Comparison of ENCODE assay signal across 16 mouse cellular contexts in the genomic region with DNA sequence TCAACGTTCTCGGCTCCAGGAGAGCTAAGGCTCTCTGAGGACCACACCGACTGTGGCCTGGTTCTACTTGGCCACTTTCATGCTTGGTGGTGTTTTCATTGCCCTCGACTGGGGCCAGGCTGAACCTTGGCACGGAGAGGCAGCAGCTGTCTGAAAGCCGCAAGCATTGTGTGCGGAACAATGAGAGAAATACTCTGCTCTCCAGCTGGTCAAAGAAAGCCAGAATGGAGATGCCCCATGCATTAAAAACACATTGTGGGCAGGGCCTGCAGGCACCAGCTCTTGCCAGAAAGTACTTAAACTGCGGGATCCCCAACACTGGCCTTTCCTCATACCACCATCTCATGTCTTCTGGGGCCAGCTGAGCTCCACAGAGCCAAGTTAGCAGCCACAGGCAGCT. TPM values are rescaled to one million over a fixed set of nuclear protein-coding genes. Genes with fewer than 3 reads are reported as not detected.
DNase-seq lines count a peak whose midpoint lies in the region; ATAC-seq lines count a peak whose summit lies in the region.
"Had no signal": no experiment of that assay in that cellular context is flagged by ENCODE, and none has a peak within 500 bp of the region (broad histone marks: within the 10 kb centered on the region; RNA-seq: fewer than 3 reads in every experiment).

No protein-coding gene starts in this region.

- no peaks in the 10 kb centered on the region for H3K36me3 ChIP-seq in neural tube, embryonic 11.5 days (ENCODE audit: control insufficient read depth, insufficient read depth, low read length)
- no peaks in the 10 kb centered on the region for H3K36me3 ChIP-seq in hindbrain, embryonic 11.5 days (ENCODE audit: control insufficient read depth, insufficient read depth, low read length)
- peaks cover 13% of the 10 kb centered on the region for H3K36me3 ChIP-seq in midbrain, embryonic 13.5 days
- H3K36me3 ChIP-seq: embryonic facial prominence, embryonic 15.5 days; intestine, embryonic 15.5 days had no signal

- H3K27ac ChIP-seq in neural tube, embryonic 11.5 days (ENCODE audit: low read depth, low read length): no peak overlapping the region
- peak overlapping the region; percentile 11 for H3K27ac ChIP-seq in hindbrain, embryonic 11.5 days (ENCODE audit: low read depth, low read length)
- peak overlapping the region; percentile 67 for H3K27ac ChIP-seq in midbrain, embryonic 13.5 days
- H3K27ac ChIP-seq: embryonic facial prominence, embryonic 15.5 days; intestine, embryonic 15.5 days; limb, embryonic 15.5 days; stomach, postnatal 0 days had no signal

- H3K9me3 ChIP-seq in neural tube, embryonic 11.5 days (ENCODE audit: control insufficient read depth, low read length): no peaks in the 10 kb centered on the region
- no peaks in the 10 kb centered on the region for H3K9me3 ChIP-seq in hindbrain, embryonic 11.5 days (ENCODE audit: control insufficient read depth, low read length)
- no peaks in the 10 kb centered on the region for H3K9me3 ChIP-seq in midbrain, embryonic 13.5 days
- H3K9me3 ChIP-seq: embryonic facial prominence, embryonic 15.5 days; intestine, embryonic 15.5 days; limb, embryonic 15.5 days had no signal

- 73% methylated on average over 8 of the region's 8 CpGs for whole genome bisulfite sequencing in neural tube, embryonic 11.5 days
- 56% methylated on average over 8 of the region's 8 CpGs for WGBS in hindbrain, embryonic 11.5 days
- WGBS in midbrain, embryonic 13.5 days: 34% methylated on average over 8 of the region's 8 CpGs

- peak; percentile 36 for DNase-seq in neural tube, embryonic 11.5 days (ENCODE audit: low spot score)
- DNase-seq in neural tube, embryonic 10.5 days (ENCODE audit: extremely low spot score, low spot score): no peak
- DNase-seq in hindbrain, embryonic 11.5 days (ENCODE audit: low spot score): peak; percentile 34
- DNase-seq in kidney, adult 18-20 months: no peak
- DNase-seq in cerebellum, adult 18-20 months: no peak
- DNase-seq: adrenal gland, postnatal 36 days; heart, adult 11 months; kidney, postnatal 36 days; lung, embryonic 14.5 days; right cerebral cortex, adult 18-20 months had no signal

- H3K9ac ChIP-seq in neural tube, embryonic 11.5 days (ENCODE audit: low read length): no peak overlapping the region
- no peak overlapping the region for H3K9ac ChIP-seq in hindbrain, embryonic 11.5 days (ENCODE audit: low read depth, low read length)
- H3K9ac ChIP-seq in midbrain, embryonic 13.5 days (replicated peaks): no peak overlapping the region
- H3K9ac ChIP-seq: embryonic facial prominence, embryonic 15.5 days; intestine, embryonic 15.5 days; limb, embryonic 15.5 days; lung, embryonic 14.5 days had no signal

- peaks cover 6% of the 10 kb centered on the region for H3K4me1 ChIP-seq in neural tube, embryonic 11.5 days (ENCODE audit: control insufficient read depth, insufficient read depth, low read length)
- H3K4me1 ChIP-seq in hindbrain, embryonic 11.5 days (replicated peaks; ENCODE audit: control insufficient read depth, insufficient read depth, low read length): peaks cover 5% of the 10 kb centered on the region
- H3K4me1 ChIP-seq in midbrain, embryonic 13.5 days (replicated peaks): peaks cover 27% of the 10 kb centered on the region
- H3K4me1 ChIP-seq: intestine, embryonic 15.5 days had no signal

- ATAC-seq in neural tube, embryonic 11.5 days (ENCODE audit: insufficient read depth, low FRiP score, low TSS enrichment): no peak
- ATAC-seq in hindbrain, embryonic 11.5 days (ENCODE audit: low FRiP score): peak; percentile 48; the same call in 1 of the 2 replicates
- ATAC-seq in midbrain, embryonic 13.5 days: peak; percentile 57
- no peak for ATAC-seq in megakaryocyte, adult 5-6 weeks (ENCODE audit: poor library complexity, severe bottlenecking)
- ATAC-seq: intestine, embryonic 15.5 days had no signal

- no peaks in the 10 kb centered on the region for H3K27me3 ChIP-seq in neural tube, embryonic 11.5 days (ENCODE audit: control insufficient read depth, insufficient read depth, low read length)
- H3K27me3 ChIP-seq in hindbrain, embryonic 11.5 days (ENCODE audit: control insufficient read depth, insufficient read depth, low read length): no peaks in the 10 kb centered on the region
- H3K27me3 ChIP-seq in midbrain, embryonic 13.5 days: no peaks in the 10 kb centered on the region
- H3K27me3 ChIP-seq: embryonic facial prominence, embryonic 15.5 days; intestine, embryonic 15.5 days; limb, embryonic 15.5 days had no signal

- H3K4me3 ChIP-seq in neural tube, embryonic 11.5 days (ENCODE audit: low read depth, low read length): no peak overlapping the region
- H3K4me3 ChIP-seq in hindbrain, embryonic 11.5 days (ENCODE audit: low read depth, low read length): no peak overlapping the region
- H3K4me3 ChIP-seq in midbrain, embryonic 13.5 days (replicated peaks): no peak overlapping the region
- H3K4me3 ChIP-seq: embryonic facial prominence, embryonic 15.5 days; intestine, embryonic 15.5 days; limb, embryonic 15.5 days had no signal

- no peak overlapping the region for H3K4me2 ChIP-seq in neural tube, embryonic 11.5 days (ENCODE audit: low read depth)
- H3K4me2 ChIP-seq in hindbrain, embryonic 11.5 days (replicated peaks; ENCODE audit: low read depth, low read length): no peak overlapping the region
- H3K4me2 ChIP-seq in midbrain, embryonic 13.5 days (replicated peaks): no peak overlapping the region
- H3K4me2 ChIP-seq: embryonic facial prominence, embryonic 15.5 days; intestine, embryonic 15.5 days; limb, embryonic 15.5 days; lung, embryonic 14.5 days had no signal

RNA-seq across cellular contexts. Expression of gene Rars, which starts 54.5 kb away (rescaled TPM):
- polyA plus RNA-seq in neural tube, embryonic 11.5 days (2014; fragmentation: Nextera tagmentation; extraction: Ambion mirVana): 115 and 116 TPM in 2 replicates
- 106 and 116 TPM in 2 replicates for polyA plus RNA-seq in hindbrain, embryonic 11.5 days (2014; fragmentation: Nextera tagmentation; extraction: Ambion mirVana)
- polyA plus RNA-seq in midbrain, embryonic 13.5 days (2015; fragmentation: Nextera tagmentation; extraction: Ambion mirVana): 74.0 and 80.0 TPM in 2 replicates
- total RNA-seq in megakaryocyte, adult 5-6 weeks (2015): 60.7 and 63.5 TPM in 2 replicates
- 52.0 and 60.3 TPM in 2 replicates for total RNA-seq in megakaryocyte, adult 5-6 weeks (2017)

Comparison
In these comparisons a context has a peak if more than half of its experiments do, and no peak if none do; other contexts are left out.
1. DNase-seq: peak in neural tube, embryonic 11.5 days (single experiment) and hindbrain, embryonic 11.5 days (single experiment); none in neural tube, embryonic 10.5 days (single experiment), kidney, adult 18-20 months (single experiment) and cerebellum, adult 18-20 months (0 of 2).
2. ATAC-seq: peak in hindbrain, embryonic 11.5 days (single experiment) and midbrain, embryonic 13.5 days (single experiment); none in neural tube, embryonic 11.5 days (single experiment) and megakaryocyte, adult 5-6 weeks (single experiment).